Mouse (Mus musculus): Measurements from ENCODE around the gene Disp3.

The Disp3 gene

GRCm38 (mm10) chr4:148310126-148310525, 22.4 kb upstream of the Disp3 start:
- TF ChIP-seq GATA4 (IDR thresholded peaks at IDR 0.05; ENCODE audit: insufficient replicate concordance, low read length), result no peak

- no peak for TF ChIP-seq GATA4 (IDR thresholded peaks at IDR 0.05; ENCODE audit: insufficient replicate concordance, low read length)
Measured at GRCm38 (mm10) chr4:148306406-148307083, 18.8 kb upstream of the Disp3 start.

- TF ChIP-seq GATA4 (IDR thresholded peaks at IDR 0.05; ENCODE audit: insufficient replicate concordance, low read length), result no peak
Measured at GRCm38 (mm10) chr4:148298720-148299119, 11.0 kb upstream of the Disp3 start.

GRCm38 (mm10) chr4:148297640-148298039, 9.9 kb upstream of the Disp3 start:
- TF ChIP-seq GATA4 (IDR thresholded peaks at IDR 0.05; ENCODE audit: insufficient replicate concordance, low read length), result no peak

GRCm38 (mm10) chr4:148293319-148293718, 5.6 kb upstream of the Disp3 start:
- TF ChIP-seq GATA4 (IDR thresholded peaks at IDR 0.05; ENCODE audit: insufficient replicate concordance, low read length), result no peak

- no peak for TF ChIP-seq GATA4 (IDR thresholded peaks at IDR 0.05; ENCODE audit: insufficient replicate concordance, low read length)
Measured at GRCm38 (mm10) chr4:148291849-148292248, 4.1 kb upstream of the Disp3 start.

GRCm38 (mm10) chr4:148291080-148291479, 3.3 kb upstream of the Disp3 start:
- TF ChIP-seq GATA4 (IDR thresholded peaks at IDR 0.05; ENCODE audit: insufficient replicate concordance, low read length), result no peak

- no peak for TF ChIP-seq GATA4 (IDR thresholded peaks at IDR 0.05; ENCODE audit: insufficient replicate concordance, low read length)
Measured at GRCm38 (mm10) chr4:148288055-148288549, 337 bp upstream of the Disp3 start.

- TF ChIP-seq GATA4 (IDR thresholded peaks at IDR 0.05; ENCODE audit: insufficient replicate concordance, low read length), result no peak
Measured at GRCm38 (mm10) chr4:148287041-148287440, 724 bp downstream of the Disp3 start.

GRCm38 (mm10) chr4:148286226-148287031, 1.3 kb downstream of the Disp3 start:
- TF ChIP-seq GATA4 (IDR thresholded peaks at IDR 0.05; ENCODE audit: insufficient replicate concordance, low read length), result no peak

GRCm38 (mm10) chr4:148284219-148284618, 3.5 kb downstream of the Disp3 start:
- no peak for TF ChIP-seq GATA4 (IDR thresholded peaks at IDR 0.05; ENCODE audit: insufficient replicate concordance, low read length)

- no peak for TF ChIP-seq GATA4 (IDR thresholded peaks at IDR 0.05; ENCODE audit: insufficient replicate concordance, low read length)
Measured at GRCm38 (mm10) chr4:148276816-148277491, 10.8 kb downstream of the Disp3 start.

GRCm38 (mm10) chr4:148274671-148275070, 13.1 kb downstream of the Disp3 start:
- TF ChIP-seq GATA4 (IDR thresholded peaks at IDR 0.05; ENCODE audit: insufficient replicate concordance, low read length), result no peak

- no peak for TF ChIP-seq GATA4 (IDR thresholded peaks at IDR 0.05; ENCODE audit: insufficient replicate concordance, low read length)
Measured at GRCm38 (mm10) chr4:148273229-148273628, 14.5 kb downstream of the Disp3 start.

- no peak for TF ChIP-seq GATA4 (IDR thresholded peaks at IDR 0.05; ENCODE audit: insufficient replicate concordance, low read length)
Measured at GRCm38 (mm10) chr4:148271656-148272055, 16.1 kb downstream of the Disp3 start.
